In genomic region chr13:115226824-115227223, GRCm38 (mm10) we compare ENCODE assay signal across 22 mouse cellular contexts.
DNase-seq lines count a peak whose midpoint lies in the region; ATAC-seq and TF ChIP-seq lines count a peak whose summit lies in the region.
"Had no signal": no experiment of that assay in that cellular context is flagged by ENCODE, and none has a peak within 500 bp of the region (broad histone marks: within the 10 kb centered on the region; RNA-seq: fewer than 3 reads in every experiment).

No protein-coding gene starts in this region.

- no peak for TF ChIP-seq POLR2A in brain, embryonic 14.5 days (IDR thresholded peaks at IDR 0.05; ENCODE audit: borderline replicate concordance, extremely low read depth, insufficient read depth, insufficient read length, poor library complexity, severe bottlenecking)

- 24% methylated on average over 6 of the region's 6 CpGs for WGBS in heart, embryonic 16.5 days
- WGBS in heart, embryonic 10.5 days, result 59% methylated on average over 6 of the region's 6 CpGs
- WGBS in limb, embryonic 10.5 days, result 90% methylated on average over 6 of the region's 6 CpGs

- peak; percentile 67 for ATAC-seq in heart, embryonic 16.5 days (replicated peaks; ENCODE audit: extremely low read depth, insufficient read depth, low FRiP score)
- ATAC-seq: CD4-positive, CD25-positive, alpha-beta regulatory T cell, adult 4 months had no signal

- H3K4me1 ChIP-seq in heart, embryonic 16.5 days (ENCODE audit: control insufficient read depth, insufficient read depth, low read length), result no peaks in the 10 kb centered on the region
- H3K4me1 ChIP-seq in heart, embryonic 10.5 days, result 0 out of 2 replicates have a peak, but pooled peaks cover 4% of the 10 kb centered on the region
- no peaks in the 10 kb centered on the region for H3K4me1 ChIP-seq in limb, embryonic 10.5 days
- H3K4me1 ChIP-seq: limb, embryonic 12.5 days; liver, embryonic 13.5 days; lung, embryonic 15.5 days; stomach, embryonic 15.5 days had no signal

- no peaks in the 10 kb centered on the region for H3K27me3 ChIP-seq in heart, embryonic 16.5 days (ENCODE audit: control insufficient read depth, insufficient read depth, low read length)
- no peaks in the 10 kb centered on the region for H3K27me3 ChIP-seq in heart, embryonic 10.5 days (ENCODE audit: insufficient read depth, poor library complexity, severe bottlenecking)
- H3K27me3 ChIP-seq in limb, embryonic 10.5 days (ENCODE audit: low read depth, poor library complexity, severe bottlenecking), result no peaks in the 10 kb centered on the region
- H3K27me3 ChIP-seq: limb, embryonic 12.5 days; liver, embryonic 13.5 days; lung, embryonic 15.5 days; midbrain, embryonic 12.5 days; stomach, embryonic 15.5 days had no signal

- H3K36me3 ChIP-seq in heart, embryonic 16.5 days (ENCODE audit: control insufficient read depth, insufficient read depth), result no peaks in the 10 kb centered on the region
- H3K36me3 ChIP-seq in heart, embryonic 10.5 days, result no peaks in the 10 kb centered on the region
- H3K36me3 ChIP-seq in limb, embryonic 10.5 days, result no peaks in the 10 kb centered on the region
- H3K36me3 ChIP-seq: limb, embryonic 12.5 days; liver, embryonic 13.5 days; lung, embryonic 15.5 days; midbrain, embryonic 12.5 days; stomach, embryonic 15.5 days had no signal

- H3K4me3 ChIP-seq in heart, embryonic 16.5 days (ENCODE audit: low read length), result no peak overlapping the region
- H3K4me3 ChIP-seq in heart, embryonic 10.5 days, result no peak overlapping the region
- H3K4me3 ChIP-seq in limb, embryonic 10.5 days, result no peak overlapping the region
- H3K4me3 ChIP-seq: limb, embryonic 12.5 days; liver, embryonic 13.5 days; lung, embryonic 15.5 days; midbrain, embryonic 12.5 days; stomach, embryonic 15.5 days had no signal

- no peak for TF ChIP-seq CTCF in brain, embryonic 14.5 days (IDR thresholded peaks at IDR 0.05; ENCODE audit: borderline replicate concordance, extremely low read depth, insufficient read depth, insufficient read length)

- DNase-seq in embryo, embryonic 11 days, result peak; percentile 14
- no peak for DNase-seq in embryo, embryonic 9.5 days (ENCODE audit: extremely low spot score)
- DNase-seq in heart, embryonic 10.5 days (ENCODE audit: low spot score), result no peak
- peak; percentile 76 for DNase-seq in brain, embryonic 14.5 days (ENCODE audit: low read depth)
- DNase-seq in retina, embryonic 14.5 days (ENCODE audit: low spot score), result peak; percentile 67
- DNase-seq in limb, embryonic 10.5 days (ENCODE audit: low spot score), result no peak
- no peak for DNase-seq in urinary bladder, adult 18-20 months (ENCODE audit: low spot score in 2 of 2)
- DNase-seq: adrenal gland, postnatal 25 days; cerebellum, adult 9-10 months; gastrocnemius, postnatal 10 days; heart, adult 18-20 months; kidney, adult 2 months; kidney, postnatal 14 days; liver, embryonic 13.5 days; thymus, adult 2 months had no signal

- no peaks in the 10 kb centered on the region for H3K9me3 ChIP-seq in heart, embryonic 16.5 days (replicated peaks; ENCODE audit: control insufficient read depth, low read length)
- no peaks in the 10 kb centered on the region for H3K9me3 ChIP-seq in heart, embryonic 10.5 days
- H3K9me3 ChIP-seq in limb, embryonic 10.5 days (replicated peaks), result no peaks in the 10 kb centered on the region
- H3K9me3 ChIP-seq: limb, embryonic 12.5 days; liver, embryonic 13.5 days; lung, embryonic 15.5 days; midbrain, embryonic 12.5 days; stomach, embryonic 15.5 days had no signal

- no peak overlapping the region for H3K9ac ChIP-seq in heart, embryonic 16.5 days (ENCODE audit: low read length)
- H3K9ac ChIP-seq: limb, embryonic 12.5 days; liver, embryonic 13.5 days; lung, embryonic 15.5 days; midbrain, embryonic 12.5 days; stomach, embryonic 15.5 days had no signal

- H3K4me2 ChIP-seq in heart, embryonic 16.5 days (ENCODE audit: low read depth, low read length), result no peak overlapping the region
- H3K4me2 ChIP-seq: limb, embryonic 12.5 days; liver, embryonic 13.5 days; lung, embryonic 15.5 days; midbrain, embryonic 12.5 days; stomach, embryonic 15.5 days had no signal

- H3K27ac ChIP-seq in heart, embryonic 16.5 days (ENCODE audit: low read length), result 0 out of 2 replicates have a peak overlapping the region, but pooled peaks have one; percentile 20
- no peak overlapping the region for H3K27ac ChIP-seq in heart, embryonic 10.5 days
- no peak overlapping the region for H3K27ac ChIP-seq in limb, embryonic 10.5 days
- H3K27ac ChIP-seq: limb, embryonic 12.5 days; liver, embryonic 13.5 days; lung, embryonic 15.5 days; macrophage; midbrain, embryonic 12.5 days; stomach, embryonic 15.5 days had no signal

Comparison
In these comparisons a context has a peak if more than half of its experiments do, and no peak if none do; other contexts are left out.
1. DNase-seq: peak in embryo, embryonic 11 days (single experiment), brain, embryonic 14.5 days (single experiment) and retina, embryonic 14.5 days (single experiment); none in embryo, embryonic 9.5 days (single experiment), heart, embryonic 10.5 days (single experiment), limb, embryonic 10.5 days (single experiment) and urinary bladder, adult 18-20 months (0 of 2).